Mouse (Mus musculus) thymus, postnatal 10 days (tissue): ENCODE measurements at regions not wholly inside any gene's neighbourhood (a gene's known extent, or its start where the extent isn't known, plus 50 kb on each side); places are given as distances from the start of the nearest gene placed in this dataset.

Experiments used
- DNase-seq, 2 experiments: peaks; one replicate each; pipeline ENCODE4 v3.0.0; 2021; ENCODE audit warnings: low spot score in 2 of 2

GRCm38 (mm10) chr7:134436917-134437316, 51.5 kb upstream of the D7Ertd443e start:
- DNase-seq: no peak

GRCm38 (mm10) chr7:134439281-134439680, 53.8 kb upstream of the D7Ertd443e start:
- no peak for DNase-seq

GRCm38 (mm10) chr7:134445008-134445806, 59.7 kb upstream of the D7Ertd443e start:
- no peak for DNase-seq

- DNase-seq: no peak
Measured at GRCm38 (mm10) chr7:134447648-134448202, 62.3 kb upstream of the D7Ertd443e start.

- no peak for DNase-seq
Measured at GRCm38 (mm10) chr7:134448831-134449230, 63.4 kb upstream of the D7Ertd443e start.

- no peak for DNase-seq
Measured at GRCm38 (mm10) chr7:134462677-134463076, 77.2 kb upstream of the D7Ertd443e start.

GRCm38 (mm10) chr7:134463380-134463779, 77.9 kb upstream of the D7Ertd443e start:
- DNase-seq: no peak

- DNase-seq: no peak
Measured at GRCm38 (mm10) chr7:134467216-134467615, 81.8 kb upstream of the D7Ertd443e start.

- DNase-seq: peak in 1 of 2 experiments; percentile 7
Measured at GRCm38 (mm10) chr7:134471286-134471685, 85.8 kb upstream of the D7Ertd443e start.

- DNase-seq: no peak
Measured at GRCm38 (mm10) chr7:134491326-134491725, 105.9 kb upstream of the D7Ertd443e start.

GRCm38 (mm10) chr7:134497219-134497618, 111.8 kb upstream of the D7Ertd443e start:
- no peak for DNase-seq

- DNase-seq: no peak
Measured at GRCm38 (mm10) chr7:134497870-134498269, 112.4 kb upstream of the D7Ertd443e start.

GRCm38 (mm10) chr7:134498716-134499115, 113.3 kb upstream of the D7Ertd443e start:
- DNase-seq: no peak

- DNase-seq: no peak
Measured at GRCm38 (mm10) chr7:134499429-134499828, 114.0 kb upstream of the D7Ertd443e start.

- no peak for DNase-seq
Measured at GRCm38 (mm10) chr7:134500210-134500609, 114.7 kb upstream of the D7Ertd443e start.

- no peak for DNase-seq
Measured at GRCm38 (mm10) chr7:134501079-134501478, 115.6 kb upstream of the D7Ertd443e start.

- no peak for DNase-seq
Measured at GRCm38 (mm10) chr7:134510333-134510928, 125.0 kb upstream of the D7Ertd443e start.

- no peak for DNase-seq
Measured at GRCm38 (mm10) chr7:134519372-134519975, 134.0 kb upstream of the D7Ertd443e start.

GRCm38 (mm10) chr7:134523897-134524296, 138.4 kb upstream of the D7Ertd443e start:
- DNase-seq: no peak

- DNase-seq: no peak
Measured at GRCm38 (mm10) chr7:134525041-134525440, 139.6 kb upstream of the D7Ertd443e start.

GRCm38 (mm10) chr7:134525461-134525860, 140.0 kb upstream of the D7Ertd443e start:
- no peak for DNase-seq

- no peak for DNase-seq
Measured at GRCm38 (mm10) chr7:134527351-134527750, 141.9 kb upstream of the D7Ertd443e start.
